Mouse (Mus musculus) erythroblast, embryonic 14.5 days (primary cell): Measurements from ENCODE around the gene Skida1.

ENCODE experiments used
- GATA1 ChIP-seq: IDR thresholded peaks from 2 replicates; pipeline ENCODE4 v1.6.1; 2012; ENCODE audit warnings: low read length, inconsistent platforms, mixed read lengths
- TAL1 ChIP-seq: IDR thresholded peaks from 3 replicates; pipeline ENCODE4 v1.6.1; 2012; ENCODE audit warnings: low read length, inconsistent platforms, mixed read lengths

DNA sequence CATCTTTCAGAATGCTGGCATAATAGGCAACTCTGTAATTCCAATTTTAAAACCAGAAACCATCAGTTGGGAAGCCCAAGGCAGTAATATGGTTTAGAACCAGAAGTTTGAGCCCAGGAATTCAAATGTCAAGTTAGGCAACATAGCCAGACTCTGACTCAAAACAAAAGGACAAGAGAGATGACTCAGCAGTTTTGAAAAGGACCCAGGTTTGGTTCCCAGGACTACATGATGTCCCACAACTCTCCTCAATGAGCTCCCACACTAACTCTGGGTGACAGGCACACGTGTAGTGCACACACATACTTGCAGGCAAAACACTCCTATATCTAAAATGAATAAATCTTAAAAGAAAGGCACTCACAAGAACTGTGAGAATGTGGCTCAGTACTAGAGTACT, 29.7 kb downstream of the Skida1 start:
- TF ChIP-seq TAL1 (no peak), GATA1 (no peak)
